Mouse (Mus musculus) megakaryocyte, embryonic 14.5 days (primary cell): ENCODE results near the gene Lpo.

ENCODE experiments used
- FLI1 ChIP-seq: IDR thresholded peaks from 2 replicates; pipeline ENCODE4 v1.6.1; 2012; ENCODE audit warnings: low read length, inconsistent platforms, mixed read lengths
- GATA1 ChIP-seq: IDR thresholded peaks from 3 replicates; pipeline ENCODE4 v1.6.1; 2012; ENCODE audit warnings: mixed read lengths, low read length, inconsistent platforms, borderline replicate concordance

GRCm38 (mm10) chr11:87870096-87870495, 42.0 kb upstream of the Lpo start:
- TF ChIP-seq GATA1 (no peak), FLI1 (no peak)
